In the genomic region with DNA sequence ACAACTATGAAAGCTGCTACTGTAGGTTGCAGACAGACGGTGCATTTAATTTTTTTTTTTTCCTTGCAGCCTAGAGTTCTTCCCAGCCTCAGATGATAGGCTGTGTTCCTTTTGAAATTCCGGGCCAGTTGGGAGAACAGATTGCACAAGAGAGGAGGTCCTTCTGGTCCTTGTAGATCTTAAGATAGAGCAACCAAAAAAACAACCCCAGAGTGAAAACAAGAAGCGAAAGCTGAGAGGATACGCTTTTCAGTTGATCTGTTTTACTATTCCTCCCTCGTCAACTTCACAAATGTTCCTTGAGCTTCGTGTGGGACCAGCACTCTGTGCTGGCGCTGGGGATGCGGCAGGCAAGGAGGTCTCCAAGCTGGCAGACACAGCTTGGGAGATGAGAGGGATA, we compare ENCODE assay signal across 13 mouse cellular contexts. TPM values are rescaled to one million over a fixed set of nuclear protein-coding genes. Genes with fewer than 3 reads are reported as not detected.
DNase-seq lines count a peak whose midpoint lies in the region; ATAC-seq and TF ChIP-seq lines count a peak whose summit lies in the region.
"Had no signal": no experiment of that assay in that cellular context is flagged by ENCODE, and none has a peak within 500 bp of the region (broad histone marks: within the 10 kb centered on the region; RNA-seq: fewer than 3 reads in every experiment).

No protein-coding gene starts in this region.

- no peak overlapping the region for H3K27ac ChIP-seq in heart, embryonic 11.5 days (ENCODE audit: low read depth, low read length)
- H3K27ac ChIP-seq in cerebellum, adult 2 months (ENCODE audit: insufficient read depth, low read length): peak overlapping the region; percentile 6; the same call in 1 of the 2 replicates
- H3K27ac ChIP-seq in hindbrain, embryonic 16.5 days (ENCODE audit: low read depth, low read length): no peak overlapping the region
- H3K27ac ChIP-seq: embryonic facial prominence, embryonic 10.5 days; limb, embryonic 13.5 days had no signal

- no peaks in the 10 kb centered on the region for H3K36me3 ChIP-seq in heart, embryonic 11.5 days (ENCODE audit: control insufficient read depth, insufficient read depth, low read length)
- no peaks in the 10 kb centered on the region for H3K36me3 ChIP-seq in hindbrain, embryonic 16.5 days (ENCODE audit: control insufficient read depth, insufficient read depth, low read length)
- H3K36me3 ChIP-seq: embryonic facial prominence, embryonic 10.5 days; limb, embryonic 13.5 days had no signal

- no peak overlapping the region for H3K4me3 ChIP-seq in heart, embryonic 11.5 days (ENCODE audit: low read depth, low read length)
- no peak overlapping the region for H3K4me3 ChIP-seq in cerebellum, adult 2 months (replicated peaks; ENCODE audit: insufficient read depth, low read depth, low read length)
- no peak overlapping the region for H3K4me3 ChIP-seq in hindbrain, embryonic 16.5 days (ENCODE audit: low read length)
- H3K4me3 ChIP-seq: embryonic facial prominence, embryonic 10.5 days; limb, embryonic 13.5 days; megakaryocyte, embryonic 14.5 days had no signal

- no peaks in the 10 kb centered on the region for H3K27me3 ChIP-seq in heart, embryonic 11.5 days (ENCODE audit: control insufficient read depth, insufficient read depth, low read length)
- H3K27me3 ChIP-seq in cerebellum, adult 2 months (ENCODE audit: control insufficient read depth, insufficient read depth, low read length): no peaks in the 10 kb centered on the region
- H3K27me3 ChIP-seq in hindbrain, embryonic 16.5 days (replicated peaks; ENCODE audit: control insufficient read depth, insufficient read depth, low read length): no peaks in the 10 kb centered on the region
- H3K27me3 ChIP-seq: limb, embryonic 13.5 days had no signal

- no peaks in the 10 kb centered on the region for H3K4me1 ChIP-seq in heart, embryonic 11.5 days (ENCODE audit: control insufficient read depth, insufficient read depth, low read length)
- H3K4me1 ChIP-seq in cerebellum, adult 2 months (ENCODE audit: control insufficient read depth, insufficient read depth, low read length): peaks cover 2% of the 10 kb centered on the region; the same call in 1 of the 2 replicates
- no peaks in the 10 kb centered on the region for H3K4me1 ChIP-seq in hindbrain, embryonic 16.5 days (ENCODE audit: control insufficient read depth, insufficient read depth, low read depth, low read length)
- H3K4me1 ChIP-seq: embryonic facial prominence, embryonic 10.5 days had no signal

- H3K4me2 ChIP-seq in heart, embryonic 11.5 days: no peak overlapping the region
- H3K4me2 ChIP-seq in hindbrain, embryonic 16.5 days (ENCODE audit: low read length): no peak overlapping the region
- H3K4me2 ChIP-seq: limb, embryonic 13.5 days had no signal

- no peak for TF ChIP-seq CTCF in cerebellum, adult 2 months (IDR thresholded peaks at IDR 0.05; ENCODE audit: borderline replicate concordance, insufficient read depth, low read depth, low read length)

- TF ChIP-seq POLR2A in cerebellum, adult 2 months (IDR thresholded peaks at IDR 0.05; ENCODE audit: borderline replicate concordance, insufficient read depth, low read length): no peak

- ATAC-seq in heart, embryonic 11.5 days (replicated peaks; ENCODE audit: insufficient number of reproducible peaks, low FRiP score, low TSS enrichment): no peak
- ATAC-seq in hindbrain, embryonic 16.5 days: no peak
- ATAC-seq: CD4-positive, CD25-positive, alpha-beta regulatory T cell, adult 4 months had no signal

- peak; percentile 20 for DNase-seq in heart, adult 8-10 months (ENCODE audit: low spot score)
- peak; percentile 30 to 57 for DNase-seq in cerebellum, adult 2 months
- DNase-seq in layer of hippocampus, adult 18-20 months (ENCODE audit: low spot score in 2 of 2): peak; percentile 70 to 88
- peak; percentile 75 to 90 for DNase-seq in right cerebral cortex, postnatal 10 days (ENCODE audit: low spot score in 2 of 2)
- no peak for DNase-seq in T-cell, adult 2 months (ENCODE audit: low spot score)
- DNase-seq in adrenal gland, adult (ENCODE audit: inconsistent age in 2 of 2, low spot score in 1 of 2): no peak
- DNase-seq: gastrocnemius, postnatal 14 days had no signal

- H3K9ac ChIP-seq in heart, embryonic 11.5 days (ENCODE audit: low read depth, low read length): no peak overlapping the region
- H3K9ac ChIP-seq in hindbrain, embryonic 16.5 days (ENCODE audit: low read depth, low read length): no peak overlapping the region
- H3K9ac ChIP-seq: limb, embryonic 13.5 days had no signal

- no peaks in the 10 kb centered on the region for H3K9me3 ChIP-seq in heart, embryonic 11.5 days (replicated peaks; ENCODE audit: control insufficient read depth, low read length)
- no peaks in the 10 kb centered on the region for H3K9me3 ChIP-seq in hindbrain, embryonic 16.5 days (ENCODE audit: control insufficient read depth, low read length)
- H3K9me3 ChIP-seq: embryonic facial prominence, embryonic 10.5 days; limb, embryonic 13.5 days; megakaryocyte, embryonic 14.5 days had no signal

- WGBS in heart, embryonic 11.5 days (ENCODE audit: insufficient replicate concordance): 66% methylated on average over 8 of the region's 8 CpGs
- WGBS in cerebellum, adult 2 months: 36% methylated on average over 8 of the region's 8 CpGs
- WGBS in hindbrain, embryonic 16.5 days: 76% methylated on average over 8 of the region's 8 CpGs

RNA-seq across cellular contexts. Expression of a gene that starts 33.3 kb away (rescaled TPM):
- total RNA-seq in heart, adult 8-10 months (2022): 10 to 100 TPM; 16.1 to 21.6 (median 17.0) TPM
- 15.1 and 17.2 TPM in 2 replicates for polyA plus RNA-seq in heart, embryonic 11.5 days (2014; fragmentation: Nextera tagmentation; extraction: Ambion mirVana)
- 12.5 and 12.8 TPM in 2 replicates for polyA plus RNA-seq in cerebellum, adult 2 months (2012; rRNA removed)
- 10 to 100 TPM; 20.1 to 20.7 TPM for total RNA-seq in layer of hippocampus, adult 18-20 months (2021)
- polyA plus RNA-seq in hindbrain, embryonic 16.5 days (2015; fragmentation: Nextera tagmentation; extraction: Ambion mirVana): 11.7 and 15.3 TPM in 2 replicates

Comparison
In these comparisons a context has a peak if more than half of its experiments do, and no peak if none do; other contexts are left out.
1. DNase-seq: peak in heart, adult 8-10 months (single experiment), cerebellum, adult 2 months (2 of 2), layer of hippocampus, adult 18-20 months (2 of 2) and right cerebral cortex, postnatal 10 days (2 of 2); none in T-cell, adult 2 months (single experiment) and adrenal gland, adult (0 of 2).